Mouse (Mus musculus): ENCODE results near the gene Tspyl3. TPM values are rescaled to one million over a fixed set of nuclear protein-coding genes. Genes with fewer than 3 reads are reported as not detected.

Tspyl3 gene
- polyA plus RNA-seq, 1 experiment from 2014 or later, result 14.0 TPM

DNA sequence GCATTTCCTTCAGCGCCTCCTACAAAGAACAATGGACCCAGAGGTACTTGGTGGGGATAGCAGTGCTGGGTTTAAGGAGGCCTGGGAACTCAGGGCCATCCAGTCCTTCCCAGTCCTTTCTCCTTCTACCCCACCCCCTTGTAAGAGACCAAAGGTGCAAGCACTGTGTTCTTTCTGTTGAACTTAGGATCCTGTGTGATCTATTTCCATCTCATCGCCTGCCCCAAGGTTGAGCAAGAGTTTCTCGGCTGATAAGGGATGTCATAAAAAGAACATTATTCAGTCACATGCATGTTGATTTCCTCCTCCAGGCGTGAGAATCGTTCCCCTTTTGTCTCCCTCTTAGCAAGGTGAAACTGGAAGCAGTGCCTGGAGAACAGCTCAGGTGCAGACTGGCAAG, 24.5 kb upstream of the Tspyl3 start:
- Histone ChIP-seq H3K36me3 (ENCODE audit: insufficient read depth, low read length) (peaks cover 28% of the 10 kb centered on the region), H3K27ac (ENCODE audit: low read length) (no peak overlapping the region), H3K4me3 (ENCODE audit: low read length) (no peak overlapping the region), H3K4me2 (replicated peaks; ENCODE audit: low read depth, low read length) (no peak overlapping the region), H3K9me3 (ENCODE audit: low read length) (no peaks in the 10 kb centered on the region), H3K27me3 (ENCODE audit: insufficient read depth, low read length) (no peaks in the 10 kb centered on the region), H3K9ac (replicated peaks; ENCODE audit: low read length) (no peak overlapping the region), H3K4me1 (ENCODE audit: insufficient read depth, low read length) (no peaks in the 10 kb centered on the region)
- 91% methylated on average over 5 of the region's 5 CpGs for WGBS
- ATAC-seq (ENCODE audit: low FRiP score, low TSS enrichment), result no peak

GRCm38 (mm10) chr2:153242156-153242555, 16.9 kb upstream of the Tspyl3 start:
- Histone ChIP-seq H3K9ac (replicated peaks; ENCODE audit: low read length) (peak overlapping the region; percentile 92), H3K4me1 (ENCODE audit: insufficient read depth, low read length) (peaks cover 35% of the 10 kb centered on the region), H3K4me3 (ENCODE audit: low read length) (peak overlapping the region; percentile 93), H3K9me3 (ENCODE audit: low read length) (no peaks in the 10 kb centered on the region), H3K27ac (ENCODE audit: low read length) (no peak overlapping the region), H3K36me3 (ENCODE audit: insufficient read depth, low read length) (peaks cover 6% of the 10 kb centered on the region), H3K27me3 (ENCODE audit: insufficient read depth, low read length) (no peaks in the 10 kb centered on the region), H3K4me2 (replicated peaks; ENCODE audit: low read depth, low read length) (peak overlapping the region; percentile 68)
- no peak for ATAC-seq (ENCODE audit: low FRiP score, low TSS enrichment)
- WGBS, result 56% methylated on average over 6 of the region's 6 CpGs

DNA sequence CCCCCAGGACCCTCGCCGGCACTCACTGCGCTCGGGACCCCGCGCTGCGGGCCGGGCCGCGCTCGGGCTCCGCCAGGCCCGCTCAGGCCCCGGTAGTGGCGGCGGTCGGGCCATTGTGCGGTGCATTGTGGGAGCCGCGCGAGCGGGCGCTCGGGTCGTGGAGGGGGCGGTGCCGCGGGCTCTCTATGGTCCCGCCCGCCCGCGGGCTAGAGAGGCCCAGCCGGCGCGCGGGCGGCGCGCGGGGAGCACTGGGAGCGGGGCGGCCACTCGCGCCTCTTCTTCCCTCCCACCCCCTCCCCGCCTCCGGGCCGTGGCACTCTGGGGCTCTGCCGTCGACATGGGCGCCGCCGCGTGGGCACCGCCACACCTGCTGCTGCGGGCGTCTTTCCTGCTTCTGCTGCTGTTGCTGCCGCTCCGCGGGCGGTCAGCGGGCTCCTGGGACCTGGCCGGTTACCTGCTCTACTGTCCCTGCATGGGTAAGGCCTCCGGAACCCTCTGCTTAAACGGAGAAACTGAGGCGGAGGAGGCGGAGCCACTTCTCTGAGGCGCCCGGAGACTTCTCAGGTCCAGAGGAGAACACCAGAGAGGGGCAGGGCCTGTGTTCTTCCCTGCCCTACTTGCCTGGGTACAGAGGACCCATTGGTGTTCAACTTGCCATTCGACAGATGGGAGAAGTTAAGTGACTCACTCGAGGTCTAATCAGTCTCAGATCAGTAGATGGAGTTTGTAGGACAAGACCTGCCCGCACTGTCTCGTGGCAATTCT, 16.2 kb upstream of the Tspyl3 start, which contains the start of the genes Plagl2 and Pofut1:
Gene Plagl2, minus strand, starts transcription at position 177 of the 765 bp plus-strand sequence.
Gene Pofut1, plus strand, starts transcription at position 284 of the 765 bp plus-strand sequence.
- H3K9me3 ChIP-seq (ENCODE audit: low read length), result no peaks in the 10 kb centered on the region
- peak within 1 kb of the TSS; percentile 93 for H3K4me3 ChIP-seq (ENCODE audit: low read length)
- WGBS, result 0% methylated on average over 55 of the region's 72 CpGs
- H3K36me3 ChIP-seq (ENCODE audit: insufficient read depth, low read length), result peaks cover 6% of the 10 kb centered on the region
- peak within 1 kb of the TSS; percentile 68 for H3K4me2 ChIP-seq (replicated peaks; ENCODE audit: low read depth, low read length)
- H3K27me3 ChIP-seq (ENCODE audit: insufficient read depth, low read length), result no peaks in the 10 kb centered on the region
- H3K9ac ChIP-seq (replicated peaks; ENCODE audit: low read length), result peak within 1 kb of the TSS; percentile 92
- peak within 1 kb of the TSS; percentile 89 for H3K27ac ChIP-seq (ENCODE audit: low read length)
- ATAC-seq (ENCODE audit: low FRiP score, low TSS enrichment), result peak; percentile 97
- H3K4me1 ChIP-seq (ENCODE audit: insufficient read depth, low read length), result peaks cover 37% of the 10 kb centered on the region

GRCm38 (mm10) chr2:153240701-153241235, 15.5 kb upstream of the Tspyl3 start:
- WGBS, result under 1% methylated on average over 28 of the region's 33 CpGs
- ATAC-seq (ENCODE audit: low FRiP score, low TSS enrichment), result peak; percentile 17

DNA sequence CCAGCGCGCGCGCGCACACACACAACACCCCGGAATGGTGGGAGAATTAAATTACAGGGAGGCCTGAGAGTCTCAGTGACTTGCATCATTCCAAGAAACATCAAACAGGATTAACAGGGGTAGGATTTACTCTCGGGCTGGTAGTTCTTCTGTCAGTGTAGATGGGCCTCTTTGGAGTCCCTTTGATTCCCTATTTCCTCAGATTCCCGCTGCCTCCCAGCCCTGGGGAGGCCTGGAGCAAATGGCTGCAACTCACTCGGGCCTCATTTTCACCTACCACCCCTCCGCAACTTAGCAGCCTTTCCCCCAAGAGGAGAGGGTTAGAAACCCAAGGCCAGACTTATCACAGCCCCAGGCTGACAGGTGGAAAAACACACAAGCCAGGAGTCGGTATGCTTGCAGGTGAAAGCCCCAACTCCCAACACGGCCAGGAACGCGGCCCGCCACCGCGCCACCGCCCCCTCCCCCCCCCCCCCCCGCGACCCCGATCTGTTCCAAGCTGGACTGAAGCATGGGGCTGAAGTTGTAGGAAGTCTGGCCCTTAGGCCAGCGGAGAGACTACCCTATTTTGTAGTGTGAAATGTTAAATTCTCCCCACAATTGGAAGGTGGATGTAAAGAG, 14.7 kb upstream of the Tspyl3 start:
- 2% methylated on average over 19 of the region's 22 CpGs for WGBS
- Histone ChIP-seq H3K4me1 (ENCODE audit: insufficient read depth, low read length) (peaks cover 37% of the 10 kb centered on the region), H3K4me3 (ENCODE audit: low read length) (peak overlapping the region; percentile 93), H3K27ac (ENCODE audit: low read length) (peak overlapping the region; percentile 88), H3K9ac (replicated peaks; ENCODE audit: low read length) (peak overlapping the region; percentile 92), H3K9me3 (ENCODE audit: low read length) (no peaks in the 10 kb centered on the region), H3K27me3 (ENCODE audit: insufficient read depth, low read length) (no peaks in the 10 kb centered on the region), H3K4me2 (replicated peaks; ENCODE audit: low read depth, low read length) (peak overlapping the region; percentile 68), H3K36me3 (ENCODE audit: insufficient read depth, low read length) (peaks cover 10% of the 10 kb centered on the region; the same call in 1 of the 2 replicates)
- ATAC-seq (ENCODE audit: low FRiP score, low TSS enrichment), result no peak

More at GRCm38 (mm10) chr2:153240701-153241235, 15.5 kb upstream of the Tspyl3 start:
- H3K4me3 ChIP-seq (ENCODE audit: low read length), result peak overlapping the region; percentile 93
- peak overlapping the region; percentile 88 for H3K27ac ChIP-seq (ENCODE audit: low read length)
- peaks cover 37% of the 10 kb centered on the region for H3K4me1 ChIP-seq (ENCODE audit: insufficient read depth, low read length)
- H3K9ac ChIP-seq (replicated peaks; ENCODE audit: low read length), result peak overlapping the region; percentile 92
- H3K4me2 ChIP-seq (replicated peaks; ENCODE audit: low read depth, low read length), result peak overlapping the region; percentile 68
- peaks cover 4% of the 10 kb centered on the region; the same call in 1 of the 2 replicates for H3K36me3 ChIP-seq (ENCODE audit: insufficient read depth, low read length)
- no peaks in the 10 kb centered on the region for H3K27me3 ChIP-seq (ENCODE audit: insufficient read depth, low read length)
- H3K9me3 ChIP-seq (ENCODE audit: low read length), result no peaks in the 10 kb centered on the region

GRCm38 (mm10) chr2:153239021-153239859, 14.0 kb upstream of the Tspyl3 start:
- no peak for ATAC-seq (ENCODE audit: low FRiP score, low TSS enrichment)
- Histone ChIP-seq H3K9me3 (ENCODE audit: low read length) (no peaks in the 10 kb centered on the region), H3K27ac (ENCODE audit: low read length) (peak overlapping the region; percentile 88), H3K36me3 (ENCODE audit: insufficient read depth, low read length) (peaks cover 15% of the 10 kb centered on the region), H3K4me1 (ENCODE audit: insufficient read depth, low read length) (peaks cover 37% of the 10 kb centered on the region), H3K4me2 (replicated peaks; ENCODE audit: low read depth, low read length) (peak overlapping the region; percentile 68), H3K27me3 (ENCODE audit: insufficient read depth, low read length) (no peaks in the 10 kb centered on the region), H3K9ac (replicated peaks; ENCODE audit: low read length) (peak overlapping the region; percentile 92), H3K4me3 (ENCODE audit: low read length) (peak overlapping the region; percentile 93)
- WGBS, result 60% methylated on average over 7 of the region's 7 CpGs

DNA sequence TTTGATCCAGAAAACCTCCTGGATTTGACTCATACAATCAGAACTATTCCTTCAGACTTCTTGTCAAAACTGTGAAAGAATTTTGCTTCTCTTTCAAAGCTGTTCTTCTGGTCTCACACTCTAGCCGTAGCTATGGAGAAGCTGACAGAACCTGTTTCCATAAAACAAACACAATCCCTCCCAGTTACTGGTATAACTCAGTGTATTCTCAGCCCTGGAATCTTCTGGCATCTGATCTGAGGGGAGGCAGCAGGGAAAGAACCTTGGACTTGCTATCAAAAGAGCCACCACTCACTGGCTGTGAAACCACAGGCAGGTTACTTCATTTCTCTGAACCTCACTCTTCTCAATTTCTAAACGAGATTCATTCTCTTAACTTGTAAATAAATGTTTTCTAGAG, 13.2 kb upstream of the Tspyl3 start:
- peaks cover 37% of the 10 kb centered on the region for H3K4me1 ChIP-seq (ENCODE audit: insufficient read depth, low read length)
- WGBS, result 65% methylated on average over 2 of the region's 2 CpGs

GRCm38 (mm10) chr2:153237891-153238290, 12.7 kb upstream of the Tspyl3 start:
- Histone ChIP-seq H3K4me3 (ENCODE audit: low read length) (no peak overlapping the region), H3K27ac (ENCODE audit: low read length) (peak overlapping the region; percentile 22; the same call in 1 of the 2 replicates), H3K36me3 (ENCODE audit: insufficient read depth, low read length) (peaks cover 24% of the 10 kb centered on the region), H3K4me2 (replicated peaks; ENCODE audit: low read depth, low read length) (no peak overlapping the region), H3K9ac (replicated peaks; ENCODE audit: low read length) (peak overlapping the region; percentile 10), H3K9me3 (ENCODE audit: low read length) (no peaks in the 10 kb centered on the region), H3K4me1 (ENCODE audit: insufficient read depth, low read length) (peaks cover 37% of the 10 kb centered on the region), H3K27me3 (ENCODE audit: insufficient read depth, low read length) (no peaks in the 10 kb centered on the region)
- 53% methylated on average over 4 of the region's 4 CpGs for WGBS
- no peak for ATAC-seq (ENCODE audit: low FRiP score, low TSS enrichment)

More for the DNA sequence above, 13.2 kb upstream of the Tspyl3 start:
- no peaks in the 10 kb centered on the region for H3K9me3 ChIP-seq (ENCODE audit: low read length)
- ATAC-seq (ENCODE audit: low FRiP score, low TSS enrichment), result no peak
- no peak overlapping the region; the same call in 1 of the 2 replicates for H3K9ac ChIP-seq (replicated peaks; ENCODE audit: low read length)
- H3K4me3 ChIP-seq (ENCODE audit: low read length), result no peak overlapping the region
- peak overlapping the region; percentile 22; the same call in 1 of the 2 replicates for H3K27ac ChIP-seq (ENCODE audit: low read length)
- H3K27me3 ChIP-seq (ENCODE audit: insufficient read depth, low read length), result no peaks in the 10 kb centered on the region
- H3K36me3 ChIP-seq (ENCODE audit: insufficient read depth, low read length), result peaks cover 21% of the 10 kb centered on the region
- no peak overlapping the region for H3K4me2 ChIP-seq (replicated peaks; ENCODE audit: low read depth, low read length)

DNA sequence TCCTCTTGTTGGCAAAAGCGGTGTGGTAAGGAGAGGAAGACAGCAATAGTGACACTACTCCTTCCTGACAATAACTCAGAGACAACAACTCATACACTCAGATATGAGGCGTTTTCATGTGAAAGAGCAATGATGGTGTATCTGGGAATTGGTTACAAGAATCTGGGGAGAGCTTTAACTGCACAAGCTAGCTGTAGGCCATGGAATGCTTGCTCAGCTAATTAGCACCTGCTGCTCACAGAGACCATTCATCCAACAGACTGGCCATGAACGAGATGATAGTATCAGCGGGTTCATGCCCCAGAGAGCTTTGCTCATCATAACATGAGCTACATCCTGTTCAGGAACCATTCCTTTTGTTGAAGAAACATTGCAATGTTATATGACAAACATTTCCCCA, 12.0 kb upstream of the Tspyl3 start:
- Histone ChIP-seq H3K27ac (ENCODE audit: low read length) (peak overlapping the region; percentile 22; the same call in 1 of the 2 replicates), H3K4me1 (ENCODE audit: insufficient read depth, low read length) (peaks cover 31% of the 10 kb centered on the region), H3K36me3 (ENCODE audit: insufficient read depth, low read length) (peaks cover 30% of the 10 kb centered on the region), H3K27me3 (ENCODE audit: insufficient read depth, low read length) (no peaks in the 10 kb centered on the region), H3K4me2 (replicated peaks; ENCODE audit: low read depth, low read length) (no peak overlapping the region), H3K9ac (replicated peaks; ENCODE audit: low read length) (no peak overlapping the region), H3K4me3 (ENCODE audit: low read length) (no peak overlapping the region), H3K9me3 (ENCODE audit: low read length) (no peaks in the 10 kb centered on the region)
- no peak for ATAC-seq (ENCODE audit: low FRiP score, low TSS enrichment)
- WGBS, result 50% methylated on average over 4 of the region's 4 CpGs
